Mouse (Mus musculus) heart, adult 2 months (tissue): ENCODE measurements at regions not wholly inside any gene's neighbourhood (a gene's known extent, or its start where the extent isn't known, plus 50 kb on each side); places are given as distances from the start of the nearest gene placed in this dataset.

Experiments
- DNase-seq, 2 experiments: peaks; one replicate each; pipeline ENCODE4 v3.0.0; 2021
- H3K27ac ChIP-seq: fragments of 200-600 bp; 2 replicates; pipeline ENCODE4 v1.8.1; 2022
- H3K27me3 ChIP-seq: fragments of 200-500 bp; 2 replicates; pipeline ENCODE4 v1.6.1; 2012; ENCODE audit warnings: mild to moderate bottlenecking, low read length, inconsistent platforms, mixed read lengths; ENCODE audit not compliant: control insufficient read depth, insufficient read depth
- H3K36me3 ChIP-seq: fragments of 200-500 bp; 2 replicates; pipeline ENCODE4 v1.6.1; 2012; ENCODE audit warnings: low read length, inconsistent platforms; ENCODE audit not compliant: control insufficient read depth, insufficient read depth
- H3K4me1 ChIP-seq: fragments of 200-500 bp; 2 replicates; pipeline ENCODE4 v1.6.1; 2011; ENCODE audit warnings: low read length; ENCODE audit not compliant: control insufficient read depth, insufficient read depth
- H3K4me3 ChIP-seq: fragments of 200-600 bp; 2 replicates; pipeline ENCODE4 v1.8.1; 2022
- H3K79me2 ChIP-seq: fragments of 200-500 bp; replicated peaks from 2 replicates; pipeline ENCODE4 v1.6.1; 2012; ENCODE audit warnings: mild to moderate bottlenecking, inconsistent platforms, low read length, moderate library complexity, mixed read lengths; ENCODE audit not compliant: control insufficient read depth, insufficient read depth
- H3K9ac ChIP-seq: fragments of 200-500 bp; 2 replicates; pipeline ENCODE4 v1.6.1; 2012; ENCODE audit warnings: low read depth, mild to moderate bottlenecking, control low read depth, inconsistent platforms, low read length, mixed read lengths
- CTCF ChIP-seq: fragments of 200-600 bp; IDR thresholded peaks from 2 replicates; pipeline ENCODE4 v1.8.1; 2022; ENCODE audit warnings: antibody characterized with exemption, mild to moderate bottlenecking, moderate library complexity
- EP300 ChIP-seq: fragments of 200-500 bp; IDR thresholded peaks from 2 replicates; pipeline ENCODE4 v1.6.1; 2011; ENCODE audit warnings: low read depth, low read length, control low read depth; ENCODE audit not compliant: insufficient read depth
- POLR2A ChIP-seq: fragments of 200-500 bp; IDR thresholded peaks from 2 replicates; pipeline ENCODE4 v1.6.1; 2011; ENCODE audit warnings: mild to moderate bottlenecking, low read depth, low read length, control low read depth; ENCODE audit not compliant: insufficient read depth
- WGBS: fragments of 180-500 bp; shearing (Covaris S2); methylation state at CpG from one replicate; pipeline ENCODE4 v1.1.7; 2018; 5-methylcytosine and 5-hydroxymethylcytosine counted together
- intact Hi-C: fragments of 180-260 bp; cut with DNase I; formaldehyde crosslinking; loops from one replicate; pipeline ENCODE4 v1.15.1; 2025

DNA sequence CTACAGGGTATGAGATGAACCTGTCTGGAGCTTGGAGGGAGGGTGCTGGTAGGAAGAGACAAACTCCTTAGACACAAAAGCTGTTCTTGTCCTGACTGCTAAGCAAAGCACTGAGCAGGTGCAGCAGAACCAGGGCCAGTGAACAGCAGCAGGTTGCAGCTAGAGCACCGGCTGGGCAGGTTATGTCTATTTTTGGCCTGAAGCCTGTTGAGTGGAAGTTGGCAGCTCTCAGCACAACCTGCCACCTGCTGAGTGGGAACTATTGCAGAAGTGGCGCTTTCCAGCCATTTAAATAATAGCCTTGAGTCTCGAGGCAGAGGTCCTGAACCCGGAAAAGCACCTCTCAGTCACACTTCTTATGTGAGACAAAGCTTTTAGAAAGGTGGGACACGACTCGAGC, 114.8 kb upstream of the Stac start:
- intact Hi-C loops: no loop called here
- Histone ChIP-seq H3K4me3 (no peak overlapping the region), H3K9ac (no peak overlapping the region), H3K27ac (no peak overlapping the region), H3K36me3 (no peaks in the 10 kb centered on the region), H3K27me3 (no peaks in the 10 kb centered on the region), H3K4me1 (no peaks in the 10 kb centered on the region), H3K79me2 (no peaks in the 10 kb centered on the region)
- no peak for DNase-seq
- 67% methylated on average over 6 of the region's 6 CpGs for WGBS
- TF ChIP-seq CTCF (no peak), EP300 (no peak), POLR2A (no peak)

DNA sequence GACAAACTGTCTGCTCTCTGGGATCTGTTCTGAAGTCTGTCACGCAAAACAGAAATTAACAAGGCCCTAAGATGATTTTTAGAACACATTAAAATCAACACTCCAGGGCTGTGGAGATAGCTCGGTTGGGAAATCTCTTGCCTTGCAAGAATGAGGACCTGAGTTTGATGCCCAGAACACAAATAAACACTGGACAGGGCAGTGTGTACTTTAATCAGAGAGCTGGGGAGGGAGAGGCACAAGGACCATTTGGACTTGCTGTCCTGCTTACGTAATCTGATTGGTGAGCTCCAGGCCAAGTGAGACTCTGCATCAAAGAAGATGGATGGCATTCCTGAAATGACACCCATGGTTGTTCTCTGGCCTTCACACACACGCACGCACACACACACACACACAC, 111.2 kb upstream of the Stac start:
- intact Hi-C loops: no loop called here
- Histone ChIP-seq H3K36me3 (no peaks in the 10 kb centered on the region), H3K27ac (no peak overlapping the region), H3K79me2 (no peaks in the 10 kb centered on the region), H3K9ac (no peak overlapping the region), H3K4me3 (no peak overlapping the region), H3K27me3 (no peaks in the 10 kb centered on the region), H3K4me1 (no peaks in the 10 kb centered on the region)
- no peak for TF ChIP-seq CTCF
- no peak for TF ChIP-seq EP300
- TF ChIP-seq POLR2A: no peak
- no peak for DNase-seq
- WGBS: 79% methylated on average over 5 of the region's 5 CpGs

DNA sequence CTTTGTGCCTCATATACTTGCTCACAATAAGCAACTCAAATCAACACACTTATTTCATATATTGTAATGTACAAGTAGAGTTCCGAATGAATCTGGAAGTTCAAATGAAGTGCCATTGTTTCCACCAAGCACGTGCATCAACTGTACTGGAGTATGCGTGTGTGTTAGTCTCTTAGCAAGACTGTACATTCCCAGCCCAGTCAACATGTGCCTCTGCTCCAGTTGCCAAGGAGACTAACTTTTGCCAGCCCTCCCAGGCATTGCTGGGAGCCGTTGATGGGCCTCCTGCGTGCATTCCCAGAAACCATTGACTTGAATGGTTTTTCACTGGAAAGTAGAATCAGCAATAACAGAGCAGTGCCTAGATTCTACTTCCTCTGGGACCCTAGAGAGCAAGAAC, 110.7 kb upstream of the Stac start:
- TF ChIP-seq CTCF: no peak
- TF ChIP-seq EP300: no peak
- no peak for TF ChIP-seq POLR2A
- no peaks in the 10 kb centered on the region for H3K36me3 ChIP-seq
- no peaks in the 10 kb centered on the region for H3K27me3 ChIP-seq
- intact Hi-C loops: no loop called here
- no peak overlapping the region for H3K9ac ChIP-seq
- no peak overlapping the region for H3K27ac ChIP-seq
- no peak overlapping the region for H3K4me3 ChIP-seq
- no peaks in the 10 kb centered on the region for H3K79me2 ChIP-seq
- WGBS: 81% methylated on average over 5 of the region's 5 CpGs
- DNase-seq: no peak
- no peaks in the 10 kb centered on the region for H3K4me1 ChIP-seq

DNA sequence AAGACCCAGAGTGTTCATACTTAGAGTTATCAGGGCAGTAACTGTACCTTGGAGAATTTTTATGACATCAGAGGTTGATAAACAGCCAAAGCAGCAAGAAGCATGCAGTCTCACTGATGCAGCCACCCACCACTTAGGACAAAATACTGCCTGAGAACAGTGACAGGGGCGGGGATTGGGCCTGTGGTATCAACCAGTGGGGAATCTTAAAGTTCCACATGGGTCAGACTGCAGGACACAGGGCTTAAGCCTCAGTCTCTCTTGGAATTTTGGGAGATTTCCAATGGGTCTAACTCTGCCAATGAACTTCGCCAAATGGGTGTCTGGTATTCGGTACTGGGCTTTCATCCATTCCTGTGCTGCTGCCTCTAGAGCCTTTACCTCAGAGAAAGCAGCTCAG, 88.8 kb upstream of the Stac start:
- Histone ChIP-seq H3K4me3 (no peak overlapping the region), H3K79me2 (no peaks in the 10 kb centered on the region), H3K27ac (no peak overlapping the region), H3K9ac (no peak overlapping the region), H3K36me3 (no peaks in the 10 kb centered on the region), H3K27me3 (no peaks in the 10 kb centered on the region), H3K4me1 (no peaks in the 10 kb centered on the region)
- no peak for DNase-seq
- intact Hi-C loops: no loop called here
- TF ChIP-seq POLR2A (no peak), CTCF (no peak), EP300 (no peak)
- 56% methylated on average over 3 of the region's 3 CpGs for WGBS

DNA sequence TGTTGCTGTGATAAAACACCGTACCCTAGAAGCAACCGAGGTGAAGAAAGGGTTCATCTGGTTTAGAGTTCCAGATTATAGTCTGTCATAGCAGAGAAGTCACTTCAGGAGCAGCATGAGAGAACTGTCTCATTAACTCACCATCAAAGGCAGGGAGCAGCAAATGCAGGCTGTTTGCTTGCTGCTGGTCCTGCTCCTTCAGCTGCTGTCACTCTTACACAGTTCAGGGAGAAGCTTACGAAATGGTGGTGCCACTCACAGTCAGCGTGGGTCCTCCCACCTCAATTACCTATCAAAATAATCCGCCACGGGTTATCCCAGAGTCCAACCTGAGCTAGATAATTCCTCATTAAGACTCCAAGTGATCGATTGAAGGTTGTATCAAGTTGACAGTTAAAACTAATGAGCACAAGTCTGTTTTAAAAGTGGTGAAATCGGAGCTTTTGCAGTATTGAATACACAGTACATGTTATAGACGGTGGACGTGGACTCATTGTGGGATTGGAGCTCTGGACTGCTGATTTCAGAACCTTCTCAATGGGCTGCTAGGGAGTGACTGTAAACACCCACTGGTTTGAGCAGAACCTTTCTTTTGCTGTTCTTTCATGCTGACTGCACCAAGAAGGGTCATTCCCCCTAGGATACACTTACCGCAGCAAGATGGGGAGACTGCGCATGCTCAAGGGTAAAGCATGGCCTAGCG, 87.4 kb upstream of the Stac start:
- H3K27ac ChIP-seq: no peak overlapping the region
- WGBS: 83% methylated on average over 13 of the region's 13 CpGs
- TF ChIP-seq POLR2A (no peak), EP300 (no peak), CTCF (no peak)
- no peaks in the 10 kb centered on the region for H3K79me2 ChIP-seq
- no peak overlapping the region for H3K9ac ChIP-seq
- no peaks in the 10 kb centered on the region for H3K36me3 ChIP-seq
- no peak overlapping the region for H3K4me3 ChIP-seq
- intact Hi-C loops: no loop called here
- DNase-seq: no peak
- no peaks in the 10 kb centered on the region for H3K27me3 ChIP-seq
- no peaks in the 10 kb centered on the region for H3K4me1 ChIP-seq

DNA sequence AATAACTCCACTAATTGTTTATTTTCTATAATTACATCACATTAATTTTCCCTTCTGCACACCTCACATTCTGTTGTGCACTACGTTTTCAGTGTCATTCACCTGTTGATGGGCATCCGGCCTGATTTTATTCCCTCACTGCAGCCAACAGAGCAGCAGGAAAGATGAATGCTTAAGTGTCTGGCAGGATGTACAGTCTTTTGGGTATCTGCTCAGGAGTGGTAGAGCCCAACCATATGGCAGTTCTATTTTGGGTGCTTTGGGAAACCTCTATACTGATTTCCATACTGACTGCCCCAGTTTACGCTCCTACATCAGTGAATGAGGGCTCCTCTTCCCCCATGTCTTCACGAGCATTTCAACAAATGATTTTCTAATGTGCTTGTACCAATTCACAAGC, 84.1 kb upstream of the Stac start:
- intact Hi-C loops: no loop called here

More for the DNA sequence above, 84.1 kb upstream of the Stac start:
- no peak for TF ChIP-seq CTCF
- no peak for TF ChIP-seq EP300
- no peak for TF ChIP-seq POLR2A
- Histone ChIP-seq H3K27me3 (no peaks in the 10 kb centered on the region), H3K27ac (no peak overlapping the region), H3K9ac (no peak overlapping the region), H3K4me1 (no peaks in the 10 kb centered on the region), H3K36me3 (no peaks in the 10 kb centered on the region), H3K79me2 (no peaks in the 10 kb centered on the region), H3K4me3 (no peak overlapping the region)
- no peak for DNase-seq
- WGBS: 77% methylated on average over 4 of the region's 4 CpGs
